Mouse (Mus musculus) spleen, adult 2 months (tissue): ENCODE measurements around the gene Caskin2. TPM values are rescaled to one million over a fixed set of nuclear protein-coding genes. Genes with fewer than 3 reads are reported as not detected.

ENCODE experiments used
- DNase-seq, 2 experiments: peaks; one replicate each; pipeline versions ENCODE4 v3.0.0 to v3.0.0-alpha.2; 2012 to 2021; ENCODE audit warnings: low spot score in 2 of 2, low read depth in 1 of 2
- H3K27ac ChIP-seq: fragments of 200-500 bp; 2 replicates; pipeline ENCODE4 v1.5.1; 2012; ENCODE audit warnings: low read length, inconsistent platforms; ENCODE audit not compliant: insufficient read depth
- H3K27me3 ChIP-seq: fragments of 200-500 bp; 2 replicates; pipeline ENCODE4 v1.6.1; 2012; ENCODE audit warnings: mild to moderate bottlenecking, moderate library complexity, low read length, inconsistent platforms; ENCODE audit not compliant: control insufficient read depth, insufficient read depth
- H3K36me3 ChIP-seq: fragments of 200-500 bp; 2 replicates; pipeline ENCODE4 v1.6.1; 2012; ENCODE audit warnings: mild to moderate bottlenecking, low read length, inconsistent platforms; ENCODE audit not compliant: control insufficient read depth, insufficient read depth
- H3K4me1 ChIP-seq: fragments of 200-500 bp; 2 replicates; pipeline ENCODE4 v1.6.1; 2011; ENCODE audit warnings: inconsistent platforms; ENCODE audit not compliant: control insufficient read depth, insufficient read depth, insufficient read length
- H3K4me3 ChIP-seq: fragments of 200-500 bp; 2 replicates; pipeline ENCODE4 v1.5.1; 2011; ENCODE audit warnings: mild to moderate bottlenecking, inconsistent platforms; ENCODE audit not compliant: insufficient read depth, insufficient read length; ENCODE audit errors: extremely low read depth
- CTCF ChIP-seq: fragments of 200-500 bp; IDR thresholded peaks from 2 replicates; pipeline ENCODE4 v1.5.1; 2011; ENCODE audit warnings: mild to moderate bottlenecking, inconsistent platforms; ENCODE audit not compliant: insufficient read depth, insufficient read length, insufficient replicate concordance; ENCODE audit errors: extremely low read depth
- POLR2A ChIP-seq: fragments of 200-500 bp; IDR thresholded peaks from 2 replicates; pipeline ENCODE4 v1.6.1; 2011; ENCODE audit warnings: low read depth, low read length, inconsistent platforms
- WGBS: fragments of 180-500 bp; shearing (Covaris S2); methylation state at CpG from one replicate; pipeline ENCODE4 v1.1.7; 2018; 5-methylcytosine and 5-hydroxymethylcytosine counted together
- polyA plus RNA-seq: library from polyadenylated mRNA; depleted of rRNA; stranded (reverse); fragments of >200 nt; gene quantifications from 2 replicates; pipeline ENCODE4 v1.2.3, GENCODE M21; 2012

Caskin2 gene
- polyA plus RNA-seq, 1 experiment = 13.2 TPM

GRCm38 (mm10) chr11:115837606-115838345 lies 24.3 kb upstream of the Caskin2 start:
- Histone ChIP-seq H3K27ac (no peak overlapping the region), H3K4me3 (no peak overlapping the region), H3K36me3 (no peaks in the 10 kb centered on the region), H3K4me1 (no peaks in the 10 kb centered on the region), H3K27me3 (no peaks in the 10 kb centered on the region)
- 94% methylated on average over 22 of the region's 22 CpGs for WGBS
- no peak for DNase-seq
- no peak for TF ChIP-seq CTCF

- no peak for TF ChIP-seq CTCF
- TF ChIP-seq POLR2A = no peak
- no peak for DNase-seq
- Histone ChIP-seq H3K36me3 (no peaks in the 10 kb centered on the region), H3K4me3 (no peak overlapping the region), H3K27me3 (no peaks in the 10 kb centered on the region), H3K27ac (no peak overlapping the region), H3K4me1 (no peaks in the 10 kb centered on the region)
- WGBS = 83% methylated on average over 11 of the region's 11 CpGs
Observed at GRCm38 (mm10) chr11:115836656-115837395, 23.4 kb upstream of the Caskin2 start.

GRCm38 (mm10) chr11:115834033-115834432 lies 20.6 kb upstream of the Caskin2 start:
- no peak overlapping the region for H3K4me3 ChIP-seq
- H3K4me1 ChIP-seq = no peaks in the 10 kb centered on the region; the same call in 1 of the 2 replicates
- H3K36me3 ChIP-seq = no peaks in the 10 kb centered on the region
- TF ChIP-seq POLR2A (no peak), CTCF (no peak)
- no peak overlapping the region for H3K27ac ChIP-seq
- 85% methylated on average over 6 of the region's 6 CpGs for WGBS
- DNase-seq = no peak
- H3K27me3 ChIP-seq = no peaks in the 10 kb centered on the region

GRCm38 (mm10) chr11:115833021-115833513 lies 19.6 kb upstream of the Caskin2 start:
- H3K4me3 ChIP-seq = no peak overlapping the region
- TF ChIP-seq CTCF (no peak), POLR2A (no peak)
- no peak overlapping the region for H3K27ac ChIP-seq
- no peaks in the 10 kb centered on the region for H3K27me3 ChIP-seq
- DNase-seq = no peak
- whole genome bisulfite sequencing = 82% methylated on average over 8 of the region's 8 CpGs
- no peaks in the 10 kb centered on the region; the same call in 1 of the 2 replicates for H3K4me1 ChIP-seq
- H3K36me3 ChIP-seq = no peaks in the 10 kb centered on the region

GRCm38 (mm10) chr11:115832523-115832922 lies 19.1 kb upstream of the Caskin2 start:
- no peaks in the 10 kb centered on the region for H3K36me3 ChIP-seq
- no peak overlapping the region for H3K27ac ChIP-seq
- TF ChIP-seq POLR2A = no peak
- WGBS = 91% methylated on average over 8 of the region's 8 CpGs
- no peak overlapping the region for H3K4me3 ChIP-seq
- no peaks in the 10 kb centered on the region for H3K27me3 ChIP-seq
- no peak for DNase-seq
- no peaks in the 10 kb centered on the region; the same call in 1 of the 2 replicates for H3K4me1 ChIP-seq

GRCm38 (mm10) chr11:115832064-115832463 lies 18.6 kb upstream of the Caskin2 start:
- no peak overlapping the region for H3K27ac ChIP-seq
- 86% methylated on average over 6 of the region's 6 CpGs for WGBS
- H3K4me3 ChIP-seq = no peak overlapping the region
- TF ChIP-seq CTCF (no peak), POLR2A (no peak)
- no peaks in the 10 kb centered on the region; the same call in 1 of the 2 replicates for H3K4me1 ChIP-seq
- H3K36me3 ChIP-seq = no peaks in the 10 kb centered on the region
- DNase-seq = no peak
- no peaks in the 10 kb centered on the region for H3K27me3 ChIP-seq

- TF ChIP-seq POLR2A (no peak), CTCF (no peak)
- WGBS = 73% methylated on average over 3 of the region's 3 CpGs
Observed at GRCm38 (mm10) chr11:115831518-115831917, 18.1 kb upstream of the Caskin2 start.

More at GRCm38 (mm10) chr11:115831518-115831917, 18.1 kb upstream of the Caskin2 start:
- Histone ChIP-seq H3K36me3 (no peaks in the 10 kb centered on the region), H3K4me3 (no peak overlapping the region), H3K27me3 (no peaks in the 10 kb centered on the region), H3K27ac (no peak overlapping the region), H3K4me1 (no peaks in the 10 kb centered on the region; the same call in 1 of the 2 replicates)
- no peak for DNase-seq
